Mouse (Mus musculus) hindbrain, embryonic 11.5 days (tissue): ENCODE data around the gene Zcwpw1. TPM values are rescaled to one million over a fixed set of nuclear protein-coding genes. Genes with fewer than 3 reads are reported as not detected.

Experiments used
- ATAC-seq: fragments of 200-750 bp; cut with Nextera tagmentation; 2 replicates; pipeline ENCODE4 v1.8.0; 2017; ENCODE audit warnings: mild to moderate bottlenecking, moderate TSS enrichment, moderate library complexity; ENCODE audit not compliant: low FRiP score
- DNase-seq: peaks from one replicate; pipeline ENCODE4 v3.0.0-alpha.2; 2015; ENCODE audit warnings: low spot score
- H3K27ac ChIP-seq: fragments of 300-500 bp; sonication (generic); 2 replicates; pipeline ENCODE4 v1.5.1; 2014; ENCODE audit warnings: mild to moderate bottlenecking, low read depth, low read length
- H3K27me3 ChIP-seq: fragments of 300-500 bp; sonication (generic); 2 replicates; pipeline ENCODE4 v1.6.1; 2014; ENCODE audit warnings: mild to moderate bottlenecking, low read length, moderate library complexity, mixed read lengths; ENCODE audit not compliant: control insufficient read depth, insufficient read depth
- H3K36me3 ChIP-seq: fragments of 300-500 bp; sonication (generic); 2 replicates; pipeline ENCODE4 v1.6.1; 2014; ENCODE audit warnings: mild to moderate bottlenecking, low read length, moderate library complexity, mixed read lengths; ENCODE audit not compliant: control insufficient read depth, insufficient read depth
- H3K4me1 ChIP-seq: fragments of 300-500 bp; sonication (generic); replicated peaks from 2 replicates; pipeline ENCODE4 v1.6.1; 2014; ENCODE audit warnings: low read length, mixed read lengths; ENCODE audit not compliant: control insufficient read depth, insufficient read depth
- H3K4me2 ChIP-seq: fragments of 300-500 bp; sonication (generic); replicated peaks from 2 replicates; pipeline ENCODE4 v1.6.1; 2014; ENCODE audit warnings: mild to moderate bottlenecking, low read depth, low read length
- H3K4me3 ChIP-seq: fragments of 300-500 bp; sonication (generic); 2 replicates; pipeline ENCODE4 v1.5.1; 2014; ENCODE audit warnings: low read depth, low read length
- H3K9ac ChIP-seq: fragments of 300-500 bp; sonication (generic); 2 replicates; pipeline ENCODE4 v1.6.1; 2014; ENCODE audit warnings: low read depth, low read length
- H3K9me3 ChIP-seq: fragments of 300-500 bp; sonication (generic); 2 replicates; pipeline ENCODE4 v1.6.1; 2016; ENCODE audit warnings: low read length; ENCODE audit not compliant: control insufficient read depth
- WGBS: fragments of 180-500 bp; shearing (Covaris S2); extraction: QIAGEN DNeasy Blood & Tissue Kit; methylation state at CpG from one replicate; pipeline ENCODE4 v1.1.7; 2014; 5-methylcytosine and 5-hydroxymethylcytosine counted together
- polyA plus RNA-seq: library from polyadenylated mRNA; unstranded; fragments of >200 nt; fragmentation: Nextera tagmentation; extraction: Ambion mirVana; gene quantifications from 2 replicates; pipeline ENCODE4 v1.2.1, GENCODE M21; 2014

Gene Zcwpw1
- polyA plus RNA-seq, 1 experiment from 2014 or later, result 17.2 TPM

- H3K4me2 ChIP-seq, result no peak overlapping the region
- 82% methylated on average over 7 of the region's 7 CpGs for whole genome bisulfite sequencing
Observed at GRCm38 (mm10) chr5:137777267-137777845, 10.2 kb upstream of the Zcwpw1 start.

GRCm38 (mm10) chr5:137778635-137779034 is 9.0 kb upstream of the Zcwpw1 start, which contains the start of gene Ppp1r35:
TSS of gene Ppp1r35 (plus strand) at chr5:137778849.
- H3K9me3 ChIP-seq, result no peaks in the 10 kb centered on the region
- H3K36me3 ChIP-seq, result 0 out of 2 replicates have a peak, but pooled peaks cover 3% of the 10 kb centered on the region
- under 1% methylated on average over 31 of the region's 31 CpGs for WGBS
- H3K4me3 ChIP-seq, result peak within 1 kb of the TSS; percentile 90
- peak within 1 kb of the TSS; percentile 91 for H3K27ac ChIP-seq
- H3K4me1 ChIP-seq, result peaks cover 9% of the 10 kb centered on the region
- peak; percentile 96 for ATAC-seq
- H3K27me3 ChIP-seq, result no peaks in the 10 kb centered on the region
- peak; percentile 99 for DNase-seq
- peak within 1 kb of the TSS; percentile 96 for H3K4me2 ChIP-seq
- H3K9ac ChIP-seq, result peak within 1 kb of the TSS; percentile 92

More at GRCm38 (mm10) chr5:137777267-137777845, 10.2 kb upstream of the Zcwpw1 start:
- Histone ChIP-seq H3K9me3 (no peaks in the 10 kb centered on the region), H3K9ac (no peak overlapping the region), H3K27ac (no peak overlapping the region), H3K36me3 (0 out of 2 replicates have a peak, but pooled peaks cover 3% of the 10 kb centered on the region), H3K27me3 (no peaks in the 10 kb centered on the region), H3K4me3 (no peak overlapping the region), H3K4me1 (peaks cover 2% of the 10 kb centered on the region; the same call in 1 of the 2 replicates)
- DNase-seq, result no peak
- no peak for ATAC-seq

- Histone ChIP-seq H3K36me3 (peaks cover 3% of the 10 kb centered on the region; the same call in 1 of the 2 replicates), H3K4me2 (peak overlapping the region; percentile 96), H3K4me3 (peak overlapping the region; percentile 90), H3K4me1 (peaks cover 16% of the 10 kb centered on the region), H3K9me3 (no peaks in the 10 kb centered on the region), H3K27ac (peak overlapping the region; percentile 91), H3K9ac (peak overlapping the region; percentile 92), H3K27me3 (no peaks in the 10 kb centered on the region)
- DNase-seq (peak; percentile 52), ATAC-seq (peak; percentile 37)
- under 1% methylated on average over 65 of the region's 83 CpGs for WGBS
Observed at GRCm38 (mm10) chr5:137779053-137779933, 8.3 kb upstream of the Zcwpw1 start.

GRCm38 (mm10) chr5:137781661-137782060 is 5.9 kb upstream of the Zcwpw1 start:
- H3K27me3 ChIP-seq, result no peaks in the 10 kb centered on the region
- no peak overlapping the region for H3K9ac ChIP-seq
- no peak for DNase-seq
- no peak overlapping the region for H3K4me3 ChIP-seq
- H3K4me2 ChIP-seq, result no peak overlapping the region; the same call in 1 of the 2 replicates
- 94% methylated on average over 7 of the region's 7 CpGs for WGBS
- H3K4me1 ChIP-seq, result peaks cover 23% of the 10 kb centered on the region
- no peaks in the 10 kb centered on the region for H3K9me3 ChIP-seq
- ATAC-seq, result no peak
- H3K36me3 ChIP-seq, result peaks cover 5% of the 10 kb centered on the region; the same call in 1 of the 2 replicates
- H3K27ac ChIP-seq, result no peak overlapping the region

GRCm38 (mm10) chr5:137782776-137783522 is 4.6 kb upstream of the Zcwpw1 start:
- Histone ChIP-seq H3K4me1 (peaks cover 23% of the 10 kb centered on the region), H3K9ac (peak overlapping the region; percentile 94; the same call in 1 of the 2 replicates), H3K27me3 (no peaks in the 10 kb centered on the region), H3K36me3 (peaks cover 5% of the 10 kb centered on the region; the same call in 1 of the 2 replicates), H3K9me3 (no peaks in the 10 kb centered on the region), H3K4me3 (peak overlapping the region; percentile 86; the same call in 1 of the 2 replicates), H3K4me2 (peak overlapping the region; percentile 87), H3K27ac (no peak overlapping the region)
- no peak for DNase-seq
- 89% methylated on average over 13 of the region's 13 CpGs for WGBS
- ATAC-seq, result no peak

- Histone ChIP-seq H3K4me1 (peaks cover 23% of the 10 kb centered on the region), H3K27ac (no peak overlapping the region), H3K4me2 (peak overlapping the region; percentile 87), H3K27me3 (no peaks in the 10 kb centered on the region), H3K4me3 (peak overlapping the region; percentile 86), H3K9me3 (no peaks in the 10 kb centered on the region), H3K36me3 (peaks cover 5% of the 10 kb centered on the region; the same call in 1 of the 2 replicates), H3K9ac (peak overlapping the region; percentile 94)
- 82% methylated on average over 9 of the region's 9 CpGs for WGBS
- DNase-seq (no peak), ATAC-seq (no peak)
Observed at GRCm38 (mm10) chr5:137783901-137784540, 3.6 kb upstream of the Zcwpw1 start.

GRCm38 (mm10) chr5:137784546-137784945 is 3.1 kb upstream of the Zcwpw1 start:
- H3K27ac ChIP-seq, result 0 out of 2 replicates have a peak overlapping the region, but pooled peaks have one; percentile 99
- DNase-seq, result no peak
- WGBS, result 87% methylated on average over 14 of the region's 14 CpGs

More at GRCm38 (mm10) chr5:137784546-137784945, 3.1 kb upstream of the Zcwpw1 start:
- no peaks in the 10 kb centered on the region for H3K27me3 ChIP-seq
- peak overlapping the region; percentile 86 for H3K4me3 ChIP-seq
- H3K9me3 ChIP-seq, result no peaks in the 10 kb centered on the region
- no peak for ATAC-seq
- H3K9ac ChIP-seq, result peak overlapping the region; percentile 94
- peaks cover 23% of the 10 kb centered on the region for H3K4me1 ChIP-seq
- H3K4me2 ChIP-seq, result peak overlapping the region; percentile 87
- peaks cover 5% of the 10 kb centered on the region; the same call in 1 of the 2 replicates for H3K36me3 ChIP-seq
